Mouse (Mus musculus) embryonic fibroblast, embryonic 13.5 days (primary cell): ENCODE measurements around the gene Tmem274. TPM values are rescaled to one million over a fixed set of nuclear protein-coding genes. Genes with fewer than 3 reads are reported as not detected.

Experiments used
- H3K27ac ChIP-seq: 2 replicates; pipeline ENCODE4 v1.5.1; 2012; ENCODE audit warnings: low read length, control low read depth, inconsistent platforms; ENCODE audit not compliant: insufficient read depth
- H3K4me1 ChIP-seq: 2 replicates; pipeline ENCODE4 v1.6.1; 2011; ENCODE audit warnings: low read length; ENCODE audit not compliant: control insufficient read depth, insufficient read depth
- H3K4me3 ChIP-seq: 2 replicates; pipeline ENCODE4 v1.5.1; 2011; ENCODE audit warnings: mild to moderate bottlenecking, control low read depth, low read length; ENCODE audit not compliant: insufficient read depth
- CTCF ChIP-seq: IDR thresholded peaks from 2 replicates; pipeline ENCODE4 v1.5.1; 2011; ENCODE audit warnings: mild to moderate bottlenecking, control low read depth, low read length, moderate library complexity, borderline replicate concordance; ENCODE audit not compliant: insufficient read depth
- POLR2A ChIP-seq: IDR thresholded peaks from 2 replicates; pipeline ENCODE4 v1.6.1; 2011; ENCODE audit warnings: low read depth, mild to moderate bottlenecking, control low read depth, low read length, moderate library complexity
- polyA plus RNA-seq: library from polyadenylated mRNA; stranded (reverse); fragments of >200 nt; gene quantifications from 2 replicates; pipeline ENCODE4 v1.2.4, GENCODE M21; 2011; ENCODE audit warnings: low read depth; ENCODE audit not compliant: missing spikeins, insufficient read length

The Tmem274 gene
- polyA plus RNA-seq, 1 experiment, result not detected

DNA sequence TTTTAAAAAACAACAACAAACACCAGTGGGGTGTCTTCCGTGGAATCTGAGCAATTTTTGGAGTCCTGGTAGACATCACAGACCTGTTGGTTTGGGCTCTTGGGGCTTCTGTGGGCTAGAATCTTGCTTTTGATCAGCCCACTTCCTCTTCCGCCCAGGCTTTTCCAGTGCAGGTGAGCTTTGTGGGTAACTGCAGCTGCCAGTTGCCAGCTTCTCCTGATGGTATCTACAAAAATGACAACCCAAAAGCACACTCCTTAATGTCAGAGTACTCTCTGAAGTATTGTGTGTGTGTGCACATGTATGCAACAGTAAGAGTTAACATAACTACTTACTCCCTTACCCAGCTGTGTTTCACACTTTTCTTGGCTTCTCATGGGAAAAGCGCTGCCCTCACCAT, 7.6 kb upstream of the Tmem274 start:
- no peak for TF ChIP-seq POLR2A
- TF ChIP-seq CTCF, result no peak
- no peak overlapping the region for H3K27ac ChIP-seq
- H3K4me1 ChIP-seq, result no peaks in the 10 kb centered on the region
- H3K4me3 ChIP-seq, result no peak overlapping the region

DNA sequence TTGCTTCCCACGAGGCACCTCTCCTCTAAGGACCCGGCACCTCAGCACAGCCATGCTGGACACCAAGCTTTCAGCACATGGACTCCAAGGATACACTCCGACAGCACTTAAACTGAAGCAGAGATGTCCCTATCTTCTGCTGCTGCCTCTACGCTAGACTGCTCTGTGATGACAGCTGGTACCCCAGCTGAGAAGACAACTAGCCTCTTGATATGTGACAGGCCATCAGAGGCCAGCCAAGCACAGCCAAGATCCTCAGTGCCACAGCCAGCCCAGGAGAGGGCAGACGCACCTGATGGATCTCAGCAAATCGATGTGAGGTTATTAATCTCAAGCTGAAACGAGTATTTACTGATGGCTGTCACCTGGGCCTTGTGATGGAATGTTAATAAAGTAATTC, 2.1 kb upstream of the Tmem274 start:
- Histone ChIP-seq H3K27ac (no peak overlapping the region), H3K4me1 (no peaks in the 10 kb centered on the region), H3K4me3 (no peak overlapping the region)
- TF ChIP-seq POLR2A (no peak), CTCF (no peak)

- Histone ChIP-seq H3K27ac (0 out of 2 replicates have a peak overlapping the region, but pooled peaks have one; percentile 3), H3K4me1 (no peaks in the 10 kb centered on the region; the same call in 1 of the 2 replicates), H3K4me3 (peak overlapping the region; percentile 84)
- TF ChIP-seq POLR2A, result no peak
- no peak for TF ChIP-seq CTCF
These were observed 7.4 kb downstream of the Tmem274 start for GRCm38 (mm10) chr4:149484566-149484965.

GRCm38 (mm10) chr4:149485053-149485824, 8.1 kb downstream of the Tmem274 start, which contains the start of the genes Nmnat1 and Lzic:
Gene Nmnat1, minus strand, starts transcription at chr4:149485202.
Gene Lzic, plus strand, starts transcription at chr4:149485229.
- H3K4me1 ChIP-seq, result no peaks in the 10 kb centered on the region; the same call in 1 of the 2 replicates
- peak within 1 kb of the TSS; percentile 84 for H3K4me3 ChIP-seq
- peak within 1 kb of the TSS; percentile 80 for H3K27ac ChIP-seq
- TF ChIP-seq CTCF, result no peak
- TF ChIP-seq POLR2A, result peak; percentile 51

GRCm38 (mm10) chr4:149485825-149486206, 8.6 kb downstream of the Tmem274 start:
- H3K4me3 ChIP-seq, result peak overlapping the region; percentile 74
- TF ChIP-seq CTCF (no peak), POLR2A (peak; percentile 26; the same call in 1 of the 2 replicates)
- H3K27ac ChIP-seq, result peak overlapping the region; percentile 80
- no peaks in the 10 kb centered on the region; the same call in 1 of the 2 replicates for H3K4me1 ChIP-seq

DNA sequence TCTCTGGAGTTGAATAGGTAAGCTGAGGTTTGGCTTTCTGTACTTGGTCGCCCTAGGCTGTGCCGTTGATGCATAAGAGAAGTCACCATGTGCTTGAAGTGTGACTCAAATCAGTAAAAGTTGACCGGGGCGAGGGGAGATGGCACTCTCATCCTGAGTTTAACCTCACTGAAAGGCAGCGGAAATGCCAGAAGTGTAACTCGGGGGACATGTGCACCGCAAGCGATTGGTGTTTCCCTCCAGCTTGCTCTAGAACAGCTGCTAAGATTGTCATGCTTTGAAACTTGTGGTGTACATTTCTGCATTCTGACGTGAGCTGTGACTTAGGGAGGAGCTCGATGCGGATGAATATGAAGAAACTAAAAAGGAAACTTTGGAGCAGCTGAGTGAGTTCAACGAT, 10.6 kb downstream of the Tmem274 start:
- Histone ChIP-seq H3K27ac (no peak overlapping the region), H3K4me1 (no peaks in the 10 kb centered on the region; the same call in 1 of the 2 replicates), H3K4me3 (no peak overlapping the region)
- TF ChIP-seq CTCF (no peak), POLR2A (no peak)

DNA sequence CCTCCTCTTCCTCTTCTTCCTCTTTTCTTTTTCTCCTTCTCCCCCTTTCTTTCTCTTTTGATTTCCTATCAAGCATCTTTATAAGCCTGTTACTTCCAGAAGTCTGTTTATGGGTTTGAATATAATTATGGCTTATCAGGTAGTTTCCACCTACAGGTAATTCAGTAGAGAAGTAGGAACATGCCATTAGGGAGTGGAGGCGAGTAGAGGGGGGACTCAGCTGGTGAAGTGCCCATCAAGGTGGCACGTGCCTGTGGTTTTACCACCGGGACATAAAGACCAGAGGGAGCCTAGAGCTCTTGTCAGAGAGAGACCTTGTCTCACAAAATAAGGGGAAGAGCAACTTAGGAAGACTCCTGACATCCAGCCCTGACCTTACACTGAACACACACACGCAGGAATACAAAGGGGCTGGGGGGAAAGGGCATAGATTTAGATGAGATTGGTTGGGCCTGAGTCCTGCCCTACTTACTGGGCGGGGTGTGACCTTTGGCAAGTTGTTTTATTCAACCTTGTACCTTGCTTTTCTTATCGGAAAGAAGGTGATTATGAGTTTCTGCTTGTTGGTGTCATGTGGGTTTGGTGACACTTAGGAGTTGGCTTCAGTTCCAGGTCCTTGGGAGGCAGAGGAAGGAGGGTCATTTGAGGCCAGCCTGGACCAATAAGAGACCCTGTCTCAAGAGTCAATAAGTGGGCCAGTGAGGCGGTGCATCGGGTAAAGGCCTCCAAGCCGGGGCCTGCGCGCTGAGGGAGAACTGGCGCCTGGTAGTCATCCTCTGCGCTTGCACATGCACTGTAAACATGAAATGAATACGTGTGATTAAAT, 12.4 kb downstream of the Tmem274 start:
- H3K27ac ChIP-seq, result no peak overlapping the region
- no peaks in the 10 kb centered on the region for H3K4me1 ChIP-seq
- TF ChIP-seq POLR2A (no peak), CTCF (no peak)
- H3K4me3 ChIP-seq, result no peak overlapping the region

DNA sequence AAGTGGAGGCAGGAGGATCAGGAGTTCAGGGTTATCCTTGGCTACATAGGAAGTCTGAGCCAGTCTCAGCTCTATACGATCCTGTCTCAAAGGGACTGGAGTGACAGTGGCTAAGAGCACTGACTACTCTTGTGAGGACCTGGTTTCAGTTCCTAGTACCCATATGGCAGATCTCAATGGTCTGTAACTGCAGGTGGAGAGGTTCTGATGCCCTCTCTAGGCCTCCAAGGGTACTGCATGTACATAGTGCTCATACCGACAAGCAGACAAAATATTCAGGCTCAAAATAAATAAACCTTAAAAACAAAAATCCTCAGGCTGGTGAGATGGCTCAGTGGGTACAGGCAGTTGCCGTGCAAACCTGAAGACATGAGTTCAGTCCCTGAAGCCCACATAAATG, 14.0 kb downstream of the Tmem274 start:
- H3K4me3 ChIP-seq, result no peak overlapping the region
- H3K4me1 ChIP-seq, result no peaks in the 10 kb centered on the region
- H3K27ac ChIP-seq, result no peak overlapping the region
- TF ChIP-seq POLR2A (no peak), CTCF (no peak)

DNA sequence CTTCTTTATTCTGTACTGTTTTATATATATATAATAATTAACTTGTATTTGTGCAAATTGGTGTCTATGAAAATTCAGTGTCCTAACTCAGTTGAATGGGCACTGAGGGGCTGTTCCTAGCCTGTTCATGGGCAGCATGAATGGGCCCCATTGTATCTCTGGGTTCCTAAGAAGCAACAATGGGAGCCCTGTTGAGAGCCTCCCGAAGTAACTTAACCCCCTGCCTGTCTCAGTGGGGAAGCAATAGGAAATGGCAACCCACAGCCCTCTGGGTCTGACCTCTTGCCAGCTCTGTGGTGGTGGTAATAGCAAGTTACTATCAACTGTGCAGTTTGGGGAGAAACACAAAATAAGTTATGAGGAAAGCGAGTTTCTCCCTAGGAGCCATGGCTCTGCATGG, 19.4 kb downstream of the Tmem274 start:
- TF ChIP-seq POLR2A, result no peak
- no peak for TF ChIP-seq CTCF
- Histone ChIP-seq H3K27ac (no peak overlapping the region), H3K4me3 (no peak overlapping the region), H3K4me1 (no peaks in the 10 kb centered on the region)
